Mouse (Mus musculus): Measurements from ENCODE around the gene Hspb2.

Hspb2 gene

GRCm38 (mm10) chr9:50750706-50751105, 1.4 kb downstream of the Hspb2 start:
- in situ Hi-C loops (cut with MseI, MboI) = no loop called here

DNA sequence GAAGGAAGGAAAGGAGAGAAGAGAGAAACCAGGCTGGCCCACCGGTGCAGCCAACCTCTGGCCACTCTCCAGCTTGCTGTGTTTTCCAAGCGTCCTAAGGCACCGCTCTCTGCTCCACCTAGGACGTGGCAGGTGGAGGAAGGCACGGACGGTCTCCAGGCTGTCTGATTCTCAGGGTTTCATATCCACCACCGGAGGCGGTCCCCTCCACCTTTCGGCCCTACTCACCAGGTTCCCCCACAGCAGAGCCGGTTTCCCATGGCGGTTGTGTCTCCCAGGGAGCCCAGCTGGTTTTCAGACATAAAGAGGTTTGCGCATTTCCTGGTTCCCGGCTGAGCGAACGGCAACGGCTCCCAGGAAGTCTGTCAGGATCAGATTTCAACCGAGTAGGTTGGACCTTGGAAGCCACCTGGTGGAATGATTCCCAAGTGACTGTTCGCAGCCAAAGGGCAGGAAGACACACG, 5.9 kb downstream of the Hspb2 start, which contains the start of gene 2310030G06Rik:
Gene 2310030G06Rik, minus strand, starts transcription at position 323 of the 464 bp plus-strand sequence.
- in situ Hi-C loops (cut with MseI, MboI) = no loop called here

- in situ Hi-C loops (cut with MseI, MboI) = no loop called here
Observed at GRCm38 (mm10) chr9:50745806-50746205, 6.3 kb downstream of the Hspb2 start.

GRCm38 (mm10) chr9:50742744-50743143, 9.4 kb downstream of the Hspb2 start:
- in situ Hi-C loops (cut with MseI, MboI) = no loop called here

- in situ Hi-C loops (cut with MseI, MboI) = no loop called here
Observed at GRCm38 (mm10) chr9:50742261-50742660, 9.9 kb downstream of the Hspb2 start.

GRCm38 (mm10) chr9:50740867-50741784, 11.0 kb downstream of the Hspb2 start:
- in situ Hi-C loops (cut with MseI, MboI) = no loop called here

- in situ Hi-C loops (cut with MseI, MboI) = no loop called here
Observed at GRCm38 (mm10) chr9:50738914-50739870, 13.0 kb downstream of the Hspb2 start, which contains the start of gene Dixdc1. TSS of gene Dixdc1 (minus strand) at chr9:50739517.

DNA sequence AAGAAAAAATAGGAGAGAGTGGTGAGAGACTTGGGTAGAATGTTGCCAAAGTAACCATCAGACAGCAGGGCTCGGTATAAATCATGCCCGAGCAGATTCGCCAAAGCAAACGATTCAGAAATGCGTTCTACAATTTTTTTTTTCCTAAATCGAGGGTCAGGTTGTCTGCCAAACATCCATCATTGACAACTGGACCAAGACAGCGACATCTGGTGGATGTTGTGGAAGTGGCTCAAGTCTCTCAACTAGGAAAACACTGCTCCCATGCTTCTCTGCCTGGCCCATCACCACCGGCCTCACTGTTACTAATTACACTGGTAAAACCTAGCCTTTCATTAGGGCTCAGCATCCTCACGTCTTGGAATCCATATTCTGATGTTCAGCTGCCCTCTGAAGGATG, 17.2 kb downstream of the Hspb2 start:
- in situ Hi-C loops (cut with MseI, MboI) = no loop called here

GRCm38 (mm10) chr9:50732560-50732959, 19.6 kb downstream of the Hspb2 start:
- in situ Hi-C loops (cut with MseI, MboI) = no loop called here

- in situ Hi-C loops (cut with MseI, MboI) = no loop called here
Observed at GRCm38 (mm10) chr9:50729600-50729999, 22.6 kb downstream of the Hspb2 start.

- in situ Hi-C loops (cut with MseI, MboI) = no loop called here
Observed at GRCm38 (mm10) chr9:50727925-50728651, 24.1 kb downstream of the Hspb2 start.

DNA sequence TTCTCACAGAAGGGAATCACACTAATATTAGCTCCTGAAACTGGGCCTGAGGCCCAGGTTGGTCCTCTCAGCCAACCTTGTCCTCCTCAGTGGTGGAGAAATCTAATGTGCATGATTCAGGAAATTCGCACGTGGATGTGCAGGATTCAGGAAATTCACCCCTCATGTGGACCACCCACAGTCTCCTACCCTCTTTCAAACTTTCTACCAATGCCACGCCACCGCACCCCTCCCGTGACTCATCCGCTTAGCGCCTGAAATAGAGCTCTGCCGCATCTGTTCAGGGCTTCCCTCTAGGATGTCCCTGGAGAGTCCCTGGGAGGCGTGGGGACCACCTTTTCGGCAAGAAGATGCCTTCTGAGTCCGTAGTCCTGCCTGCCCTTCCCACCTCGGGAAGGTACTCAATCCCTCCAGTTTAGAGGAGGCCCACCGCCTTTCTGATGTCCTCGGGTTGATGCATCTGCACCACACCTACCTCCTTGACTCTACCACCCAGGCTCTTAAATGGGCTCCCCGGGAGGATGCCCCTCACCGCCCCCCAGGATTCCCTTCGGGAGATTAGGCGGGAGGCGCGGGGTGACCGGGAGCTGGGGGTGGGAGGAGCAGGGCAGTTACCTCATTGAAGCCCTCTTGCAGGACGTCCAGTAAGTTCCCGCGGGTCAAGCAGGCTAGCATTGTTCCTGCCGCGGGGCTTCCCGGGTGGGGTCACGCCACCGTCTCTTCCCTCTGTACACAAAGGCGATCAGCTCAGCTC, 24.8 kb downstream of the Hspb2 start:
- in situ Hi-C loops (cut with MseI, MboI) = no loop called here

GRCm38 (mm10) chr9:50725921-50726590, 26.1 kb downstream of the Hspb2 start:
- in situ Hi-C loops (cut with MseI, MboI) = no loop called here

DNA sequence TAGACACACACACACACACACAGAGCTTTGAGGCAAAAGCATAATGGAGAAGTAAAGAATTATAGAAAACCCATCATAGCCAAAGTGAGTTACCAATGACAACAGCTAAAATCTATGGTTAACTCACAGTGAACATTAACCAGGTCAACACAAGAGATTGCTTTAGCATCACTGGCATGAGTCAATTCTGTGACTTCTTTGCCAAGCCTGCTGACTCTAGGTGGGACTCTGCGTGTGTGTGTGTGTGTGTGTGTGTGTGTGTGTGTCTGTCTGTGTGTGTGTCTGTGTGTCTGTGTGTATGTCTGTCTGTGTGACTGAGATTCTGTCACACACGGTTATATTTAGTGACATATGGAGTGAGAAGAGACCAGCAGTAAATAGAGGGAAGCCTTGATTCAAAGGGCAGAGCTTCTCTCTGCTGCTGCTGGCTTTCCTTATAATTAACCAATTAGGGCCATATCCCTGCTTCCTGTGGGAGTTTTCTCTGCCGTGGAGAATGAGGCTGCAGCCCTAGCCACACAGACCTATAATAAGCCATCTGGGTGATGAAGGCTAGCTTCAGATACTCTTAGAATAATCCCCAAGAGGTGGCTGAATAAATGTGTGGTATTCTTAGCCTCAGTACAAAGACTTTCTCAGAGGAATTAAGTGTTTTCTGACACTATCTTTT, 27.4 kb downstream of the Hspb2 start:
- in situ Hi-C loops (cut with MseI, MboI) = no loop called here

GRCm38 (mm10) chr9:50724147-50724546, 28.0 kb downstream of the Hspb2 start:
- in situ Hi-C loops (cut with MseI, MboI) = no loop called here

- in situ Hi-C loops (cut with MseI, MboI) = no loop called here
Observed at GRCm38 (mm10) chr9:50723406-50723805, 28.7 kb downstream of the Hspb2 start.

- in situ Hi-C loops (cut with MseI, MboI) = no loop called here
Observed at GRCm38 (mm10) chr9:50722451-50722911, 29.7 kb downstream of the Hspb2 start.

DNA sequence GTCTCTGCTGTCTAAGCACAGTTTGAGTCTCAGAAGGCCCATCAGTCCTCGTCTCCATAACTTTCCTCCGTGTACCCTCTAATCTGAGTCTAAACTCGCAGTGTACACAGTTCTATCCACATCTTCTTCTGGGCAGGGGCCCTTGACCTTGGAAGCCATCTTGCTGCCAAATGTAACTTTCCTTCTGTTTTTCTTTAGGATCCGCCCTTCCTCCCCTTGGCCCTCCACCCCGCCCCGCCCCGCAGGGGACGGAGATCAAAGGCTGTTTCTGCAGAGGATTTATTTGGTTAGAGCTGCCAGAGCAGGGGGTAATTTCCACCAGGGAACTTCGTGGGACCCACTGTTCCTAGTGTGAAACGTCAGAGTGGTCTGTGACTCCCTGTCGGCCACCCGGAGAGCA, 31.1 kb downstream of the Hspb2 start:
- in situ Hi-C loops (cut with MseI, MboI) = no loop called here

- in situ Hi-C loops (cut with MseI, MboI) = no loop called here
Observed at GRCm38 (mm10) chr9:50718878-50719277, 33.3 kb downstream of the Hspb2 start.

All from mouse trophoblast stem cell (cell line).